Mouse (Mus musculus) heart, adult 9 months (tissue): Measurements from ENCODE around the gene Arfrp1.

ENCODE experiments used
- DNase-seq, 2 experiments: peaks; one replicate each; pipeline ENCODE4 v3.0.0; 2022; ENCODE audit warnings: low spot score in 2 of 2

Gene Arfrp1

DNA sequence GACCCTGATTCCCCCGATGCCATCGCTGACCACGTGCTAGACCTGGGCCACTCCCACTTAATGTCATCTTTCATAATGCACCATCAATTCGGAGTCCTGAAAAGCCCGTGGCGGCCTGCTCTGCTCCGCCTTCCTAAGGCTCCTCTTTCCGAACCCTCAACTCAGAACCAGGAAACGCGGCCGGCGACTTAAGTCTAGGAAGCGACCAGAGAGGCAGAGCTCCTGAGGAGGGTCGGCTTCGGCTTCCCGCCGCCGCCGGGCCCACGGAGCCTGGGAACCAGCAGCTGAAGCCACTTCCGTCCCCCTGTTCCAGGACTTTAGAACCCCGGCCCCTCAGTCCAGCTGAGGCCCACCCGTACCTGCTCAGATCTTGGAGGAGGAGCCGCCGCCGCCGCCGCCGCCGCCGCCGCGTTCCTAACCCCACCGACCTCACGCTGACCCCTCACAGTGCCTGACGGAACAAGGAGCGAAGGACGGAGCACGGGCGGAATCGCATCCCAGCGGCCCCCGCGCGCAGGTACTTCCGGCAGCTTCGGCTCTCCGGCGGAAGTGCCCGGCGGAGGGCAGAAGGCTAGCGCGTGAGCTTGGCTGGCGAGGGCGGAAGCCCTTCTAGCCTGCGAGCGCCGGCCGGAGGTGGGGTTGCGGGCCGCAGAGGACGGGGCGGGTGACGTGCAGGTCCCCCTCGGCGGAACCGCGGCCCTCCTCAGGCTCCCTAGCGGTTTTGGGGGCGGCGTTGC, at the start of gene Arfrp1, which contains the start of gene Zgpat:
Gene Arfrp1 (minus strand): TSS at position 545 of the 737 bp plus-strand sequence.
Gene Zgpat (plus strand): TSS at position 69 of the 737 bp plus-strand sequence.
- peak; percentile 84 to 87 for DNase-seq

DNA sequence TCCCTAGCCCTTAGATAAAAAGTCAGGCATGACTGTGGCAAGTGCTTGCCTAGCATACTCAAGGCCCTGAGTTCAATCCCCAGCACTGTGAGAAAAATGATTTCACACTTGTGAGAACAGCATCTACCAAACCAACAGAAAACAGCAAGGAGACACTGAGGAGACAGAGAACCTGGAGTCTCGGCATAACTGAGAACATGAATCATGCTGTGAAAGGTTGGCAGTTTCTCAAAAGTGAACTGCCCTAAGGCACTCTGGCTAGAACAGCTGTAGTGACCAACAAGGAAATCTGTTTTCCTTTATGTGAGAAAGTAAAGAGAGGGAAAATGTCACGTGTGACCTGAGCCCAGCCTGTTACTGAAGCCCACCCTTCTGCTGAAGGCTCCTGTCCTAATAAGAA, 47.9 kb upstream of the Arfrp1 start:
- no peak for DNase-seq

GRCm38 (mm10) chr2:181410760-181411473, 45.7 kb upstream of the Arfrp1 start:
- DNase-seq: peak; percentile 27 to 68

GRCm38 (mm10) chr2:181409643-181410042, 44.4 kb upstream of the Arfrp1 start:
- DNase-seq: no peak

DNA sequence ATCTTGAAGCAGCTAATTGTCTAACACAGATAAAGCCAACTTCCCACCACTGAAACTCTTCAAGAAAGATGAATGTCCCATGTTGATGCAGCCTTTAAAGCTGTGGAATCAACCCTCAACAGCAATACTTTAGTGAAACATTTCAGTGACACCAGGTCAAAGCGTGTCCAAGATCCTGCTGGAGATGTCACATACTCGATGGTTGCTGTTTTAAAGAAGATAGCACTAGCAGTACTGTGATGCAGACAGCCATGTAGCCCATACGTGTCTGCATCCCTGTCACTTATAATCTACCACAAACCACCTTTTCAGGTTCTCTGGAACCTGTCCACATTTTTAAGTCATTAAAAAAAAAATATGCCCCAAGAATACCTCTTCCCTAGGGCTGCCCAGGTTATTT, 38.5 kb upstream of the Arfrp1 start:
- no peak for DNase-seq

GRCm38 (mm10) chr2:181401497-181401896, 36.3 kb upstream of the Arfrp1 start:
- DNase-seq: no peak

DNA sequence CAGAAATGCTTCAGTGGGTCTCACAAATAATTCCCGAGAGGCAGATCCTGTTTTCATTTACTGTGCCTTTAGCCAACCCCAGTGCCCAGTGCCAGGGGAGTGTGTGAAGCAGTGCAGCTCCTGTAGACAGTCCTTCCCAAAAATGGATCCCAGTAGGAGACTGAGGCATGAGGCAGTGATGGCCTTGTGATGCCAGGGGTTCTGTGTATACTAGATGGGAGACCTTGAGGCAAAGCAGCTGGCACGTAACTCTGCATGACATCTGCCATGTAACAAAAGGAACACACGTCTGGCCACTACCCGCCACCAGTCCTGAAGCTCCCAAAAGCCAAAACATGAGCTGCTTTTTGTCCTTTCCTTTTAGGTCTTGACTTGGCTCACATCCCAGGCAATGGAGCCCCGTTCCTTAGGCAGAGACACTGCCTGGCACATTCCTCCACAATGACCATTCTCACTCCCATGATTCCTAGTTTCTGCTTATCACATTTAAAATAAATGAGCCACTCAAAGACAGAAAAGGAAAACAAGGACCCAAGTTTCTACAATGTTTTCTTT, 32.1 kb upstream of the Arfrp1 start:
- no peak for DNase-seq

DNA sequence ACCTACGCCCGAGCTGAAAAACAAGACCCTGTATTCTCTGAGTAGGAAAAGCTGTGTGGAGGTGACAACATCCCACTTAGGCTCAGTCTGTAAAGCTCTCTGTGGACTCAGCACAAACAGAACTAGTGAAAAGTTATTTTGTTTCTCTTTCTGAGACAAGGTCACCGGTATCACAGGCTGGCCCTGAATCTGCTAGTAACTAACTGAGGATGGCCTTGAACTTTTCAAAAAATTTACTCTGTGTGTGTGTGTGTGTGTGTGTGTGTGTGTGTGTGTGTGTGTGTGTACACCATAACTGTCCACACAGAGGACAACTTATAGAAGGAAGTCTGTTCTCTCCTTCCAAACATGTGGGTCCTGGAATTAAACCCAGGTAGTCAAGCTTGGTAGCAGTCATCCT, 28.9 kb upstream of the Arfrp1 start:
- DNase-seq: no peak

DNA sequence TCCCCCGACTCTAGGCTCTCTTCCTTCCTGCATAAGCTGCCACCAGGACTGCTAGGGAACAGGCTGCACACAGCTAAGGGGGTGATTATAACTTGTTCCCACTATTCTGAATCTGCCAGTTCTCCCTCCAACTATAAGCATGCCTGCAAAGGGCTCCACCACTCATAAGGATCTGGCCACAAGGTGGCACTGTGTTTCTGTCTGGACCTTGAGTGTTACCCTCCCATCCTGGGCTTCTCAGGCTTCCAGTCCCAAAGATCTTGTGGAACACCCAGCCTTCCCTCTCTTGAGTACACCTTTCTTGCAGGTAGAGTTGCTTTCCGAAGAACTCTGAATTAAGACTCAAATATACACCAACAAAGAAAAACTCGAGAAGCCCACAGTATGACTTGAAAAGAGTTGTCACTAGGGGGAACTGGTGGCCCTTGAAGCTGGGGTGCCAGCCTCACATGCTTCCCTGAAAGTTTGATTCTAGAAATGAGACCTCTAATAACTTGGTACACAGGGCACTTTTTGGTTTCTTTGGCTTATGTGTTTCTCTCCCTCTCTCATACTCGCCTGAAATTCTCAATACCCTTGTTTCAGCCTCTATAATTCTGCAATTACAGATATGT, 27.5 kb upstream of the Arfrp1 start:
- peak; percentile 63 to 82 for DNase-seq

DNA sequence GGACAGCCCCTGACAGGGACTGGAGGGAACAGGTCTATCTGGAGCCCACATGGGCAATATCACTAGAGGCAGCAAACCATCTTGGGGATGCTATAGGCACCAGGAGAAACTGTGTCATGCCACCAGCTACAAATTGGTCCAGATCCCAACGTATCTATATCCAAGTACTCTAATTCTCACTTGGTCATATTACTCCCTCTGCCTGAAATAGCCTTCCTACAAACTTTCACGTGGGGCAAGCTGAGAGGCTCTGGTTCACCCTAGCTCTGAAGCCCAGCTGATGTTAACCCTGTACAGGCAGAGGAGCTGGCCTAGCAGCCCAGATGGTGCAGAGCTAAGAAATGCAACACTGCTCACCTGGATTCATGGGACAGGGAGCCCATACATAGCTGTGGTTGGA, 26.3 kb upstream of the Arfrp1 start:
- no peak for DNase-seq

DNA sequence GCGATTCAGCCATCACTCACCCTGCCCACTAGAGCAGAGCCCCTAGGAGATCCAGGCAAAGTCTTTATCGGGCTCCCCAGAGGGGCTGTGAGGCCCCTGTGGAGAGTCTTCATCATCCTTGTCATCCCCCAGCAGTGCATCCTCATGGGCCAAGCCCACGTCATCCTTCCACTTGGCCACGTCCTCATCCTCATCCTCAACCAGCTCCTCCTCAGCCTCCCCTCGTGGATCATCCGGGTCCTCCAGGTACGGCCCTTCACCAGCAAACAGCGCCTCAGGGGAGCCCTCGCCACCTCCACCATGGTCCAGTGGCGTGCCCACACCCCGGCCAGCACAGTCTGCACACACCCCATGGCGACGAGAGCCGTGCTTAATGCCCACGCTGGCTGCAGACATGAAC, 25.8 kb upstream of the Arfrp1 start:
- no peak for DNase-seq

GRCm38 (mm10) chr2:181390136-181390870, 25.1 kb upstream of the Arfrp1 start:
- no peak for DNase-seq

GRCm38 (mm10) chr2:181386663-181387210, 21.5 kb upstream of the Arfrp1 start:
- no peak for DNase-seq

- DNase-seq: peak; percentile 59 to 64
Observed at GRCm38 (mm10) chr2:181385885-181386284, 20.7 kb upstream of the Arfrp1 start.

- peak; percentile 75 to 79 for DNase-seq
Observed at GRCm38 (mm10) chr2:181384919-181385391, 19.8 kb upstream of the Arfrp1 start.

GRCm38 (mm10) chr2:181384463-181384862, 19.3 kb upstream of the Arfrp1 start:
- DNase-seq: no peak

DNA sequence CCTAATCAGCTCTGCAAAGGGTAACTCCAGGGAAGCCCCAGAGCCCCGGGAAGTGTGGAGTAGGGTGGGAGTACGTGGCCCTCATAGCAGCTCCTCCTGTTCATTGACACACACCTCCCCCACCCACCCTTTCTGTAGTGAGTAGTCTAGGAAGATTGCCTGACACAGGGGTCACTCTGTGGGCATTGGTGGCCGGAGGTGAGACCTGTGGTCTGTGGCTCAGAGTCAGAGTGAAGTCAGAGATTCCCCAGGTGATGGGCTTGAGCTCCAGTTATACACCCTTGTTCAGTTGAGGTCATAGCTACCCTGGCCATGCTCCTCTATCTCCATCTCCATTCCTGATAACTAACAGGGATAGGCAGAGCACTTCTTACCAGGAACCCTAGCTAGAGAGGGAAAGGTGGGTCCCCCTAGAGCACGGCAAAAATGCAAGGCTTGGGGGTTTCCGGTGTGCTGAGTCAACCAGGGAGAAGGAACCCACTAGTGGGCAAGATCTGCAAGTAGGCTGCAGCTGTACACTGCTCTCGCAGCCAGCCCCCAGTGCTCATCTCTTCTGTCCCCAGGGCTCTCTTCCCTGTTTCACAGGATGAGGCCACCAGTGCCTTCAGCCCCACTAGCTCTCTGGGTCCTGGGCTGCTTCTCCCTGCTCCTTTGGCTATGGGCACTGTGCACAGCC, 16.6 kb upstream of the Arfrp1 start:
- no peak for DNase-seq

- DNase-seq: no peak
Observed at GRCm38 (mm10) chr2:181381107-181381506, 15.9 kb upstream of the Arfrp1 start.

DNA sequence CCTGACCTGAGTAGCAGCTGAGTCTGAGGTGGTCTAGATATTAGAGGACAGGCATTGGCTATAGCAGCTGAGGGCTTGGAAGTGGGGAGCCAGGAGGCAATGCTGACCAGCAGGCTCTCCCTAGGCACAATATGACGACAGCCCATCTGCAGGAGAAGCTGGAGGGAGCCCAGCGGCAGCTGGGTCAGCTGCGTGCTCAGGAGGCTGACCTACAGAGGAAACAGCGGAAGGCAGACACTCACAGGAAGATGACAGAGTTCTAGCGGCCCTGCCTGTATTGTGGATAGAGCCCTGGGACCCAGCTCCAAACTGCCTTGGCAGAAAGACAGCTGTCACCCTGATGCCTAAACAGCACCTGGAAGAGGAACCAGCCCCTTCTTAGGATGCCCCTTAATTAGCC, 15.0 kb upstream of the Arfrp1 start:
- DNase-seq: no peak

GRCm38 (mm10) chr2:181379778-181380177, 14.6 kb upstream of the Arfrp1 start, which contains the start of gene Lime1:
TSS of gene Lime1 (plus strand) at chr2:181380078.
- DNase-seq: no peak

- no peak for DNase-seq
Observed at GRCm38 (mm10) chr2:181378701-181379100, 13.5 kb upstream of the Arfrp1 start.
